Mouse (Mus musculus): ENCODE data around the gene Tcp11. TPM values are rescaled to one million over a fixed set of nuclear protein-coding genes. Genes with fewer than 3 reads are reported as not detected.

Gene Tcp11
- polyA plus RNA-seq (2014; fragmentation: Illumina TruSeq; extraction: RNeasy Lipid Tissue Mini Kit (QIAGEN cat#74804); ENCODE audit: low read depth, low replicate concordance) = not detected

GRCm38 (mm10) chr17:28080045-28080816, at the start of gene Tcp11:
Tcp11 (minus strand) TSS chr17:28080639.

Other genes starting within 250 kb of the Tcp11 start
- gene Snrpc, start 242.5 kb downstream of the Tcp11 start, polyA plus RNA-seq (2014; fragmentation: Illumina TruSeq; extraction: RNeasy Lipid Tissue Mini Kit (QIAGEN cat#74804); ENCODE audit: low read depth, low replicate concordance) = 39.2 TPM
- gene Uhrf1bp1, start 224.2 kb downstream of the Tcp11 start, polyA plus RNA-seq (2014; fragmentation: Illumina TruSeq; extraction: RNeasy Lipid Tissue Mini Kit (QIAGEN cat#74804); ENCODE audit: low read depth, low replicate concordance) = 5.0 TPM
- 1.7 TPM for gene Anks1, start 171.3 kb downstream of the Tcp11 start, polyA plus RNA-seq (2014; fragmentation: Illumina TruSeq; extraction: RNeasy Lipid Tissue Mini Kit (QIAGEN cat#74804); ENCODE audit: low read depth, low replicate concordance)
- 30.7 TPM for gene Taf11, start 170.8 kb downstream of the Tcp11 start, polyA plus RNA-seq (2014; fragmentation: Illumina TruSeq; extraction: RNeasy Lipid Tissue Mini Kit (QIAGEN cat#74804); ENCODE audit: low read depth, low replicate concordance)
- 4.0 TPM for gene Scube3, start 61.5 kb upstream of the Tcp11 start, polyA plus RNA-seq (2014; fragmentation: Illumina TruSeq; extraction: RNeasy Lipid Tissue Mini Kit (QIAGEN cat#74804); ENCODE audit: low read depth, low replicate concordance)
- gene Zfp523, start 96.5 kb upstream of the Tcp11 start, polyA plus RNA-seq (2014; fragmentation: Illumina TruSeq; extraction: RNeasy Lipid Tissue Mini Kit (QIAGEN cat#74804); ENCODE audit: low read depth, low replicate concordance) = 1.5 TPM
- not detected for gene Def6, start 127.1 kb upstream of the Tcp11 start, polyA plus RNA-seq (2014; fragmentation: Illumina TruSeq; extraction: RNeasy Lipid Tissue Mini Kit (QIAGEN cat#74804); ENCODE audit: low read depth, low replicate concordance)
- 1.5 TPM for gene Ppard, start 152.1 kb upstream of the Tcp11 start, polyA plus RNA-seq (2014; fragmentation: Illumina TruSeq; extraction: RNeasy Lipid Tissue Mini Kit (QIAGEN cat#74804); ENCODE audit: low read depth, low replicate concordance)
- not detected for gene Fance, start 232.9 kb upstream of the Tcp11 start, polyA plus RNA-seq (2014; fragmentation: Illumina TruSeq; extraction: RNeasy Lipid Tissue Mini Kit (QIAGEN cat#74804); ENCODE audit: low read depth, low replicate concordance)
- 108 TPM for gene Rpl10a, start 247.8 kb upstream of the Tcp11 start, polyA plus RNA-seq (2014; fragmentation: Illumina TruSeq; extraction: RNeasy Lipid Tissue Mini Kit (QIAGEN cat#74804); ENCODE audit: low read depth, low replicate concordance)